Mouse (Mus musculus): Measurements from ENCODE around the gene Nms. TPM values are rescaled to one million over a fixed set of nuclear protein-coding genes. Genes with fewer than 3 reads are reported as not detected.

The Nms gene
- not detected in 2 replicates for total RNA-seq (2012; rRNA removed)
- total RNA-seq (2014; rRNA removed) = not detected in 2 replicates
- polyA plus RNA-seq (2012; ENCODE audit: insufficient read length, low read depth) = not detected in 2 replicates

DNA sequence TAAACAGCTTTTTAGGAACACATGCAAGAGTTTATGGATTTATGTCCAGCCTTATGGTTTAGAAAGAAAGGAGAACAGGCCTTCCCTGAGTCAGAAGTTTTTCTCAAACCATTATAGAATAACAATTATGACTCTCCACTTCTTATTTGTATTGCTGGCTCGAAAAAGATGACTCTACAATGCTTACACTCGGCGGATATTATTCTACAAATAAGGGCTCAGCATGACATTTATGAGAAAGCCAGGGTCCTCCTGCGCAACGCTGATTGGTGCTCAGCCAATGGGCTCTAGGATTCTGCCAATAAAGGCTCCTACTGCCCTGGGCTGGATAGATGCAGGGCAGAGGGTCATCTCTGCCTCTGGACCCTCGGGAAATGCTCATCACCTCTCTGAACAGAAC, at the start of gene Nms:
Gene Nms, plus strand, starts transcription at position 301 of the 400 bp plus-strand sequence.
- TF ChIP-seq ZMIZ1 (IDR thresholded peaks at IDR 0.05; ENCODE audit: low read depth, low read length) = no peak
- Histone ChIP-seq H3K27me3 (replicated peaks) (peaks cover 8% of the 10 kb centered on the region), H3K36me3 (replicated peaks in 1 of 2; ENCODE audit: control insufficient read depth in 1 of 2, insufficient read depth in 1 of 2, low read length in 1 of 2) (no peaks in the 10 kb centered on the region), H3K79me2 (replicated peaks; ENCODE audit: control insufficient read depth, extremely low read depth, insufficient read depth, poor library complexity, severe bottlenecking) (no peaks in the 10 kb centered on the region), H3K9ac (ENCODE audit: insufficient read depth, low read depth) (no peak within 1 kb of the TSS), H3K27ac (ENCODE audit: insufficient read depth, low read depth) (no peak within 1 kb of the TSS), H3K4me3 (replicated peaks in 1 of 3; ENCODE audit: low read depth in 2 of 3, low read length in 2 of 3, poor library complexity in 1 of 3) (no peak within 1 kb of the TSS), H3K4me2 (ENCODE audit: insufficient read depth, low read depth, poor library complexity, severe bottlenecking) (no peak within 1 kb of the TSS), H3K4me1 (ENCODE audit: control insufficient read depth in 1 of 2, insufficient read depth in 2 of 2) (no peaks in the 10 kb centered on the region), H3K9me3 (replicated peaks; ENCODE audit: low read length) (no peaks in the 10 kb centered on the region)
- dilution Hi-C loops (cut with MboI; ENCODE audit: extremely low pct_ligation_motif_present, extremely low pct_unique_long_range_greater_than_20kb, low sequenced_read_pairs) = no loop called here
- DNase-seq (ENCODE audit: extremely low read depth) = no peak
- in situ Hi-C loops (cut with MboI; ENCODE audit: low pct_ligation_motif_present, low pct_unique_long_range_greater_than_20kb, low sequenced_read_pairs) = loop anchor here (10.0 kb wide), 1 partner anchor 74 kb away; no protein-coding TSS in a partner anchor

DNA sequence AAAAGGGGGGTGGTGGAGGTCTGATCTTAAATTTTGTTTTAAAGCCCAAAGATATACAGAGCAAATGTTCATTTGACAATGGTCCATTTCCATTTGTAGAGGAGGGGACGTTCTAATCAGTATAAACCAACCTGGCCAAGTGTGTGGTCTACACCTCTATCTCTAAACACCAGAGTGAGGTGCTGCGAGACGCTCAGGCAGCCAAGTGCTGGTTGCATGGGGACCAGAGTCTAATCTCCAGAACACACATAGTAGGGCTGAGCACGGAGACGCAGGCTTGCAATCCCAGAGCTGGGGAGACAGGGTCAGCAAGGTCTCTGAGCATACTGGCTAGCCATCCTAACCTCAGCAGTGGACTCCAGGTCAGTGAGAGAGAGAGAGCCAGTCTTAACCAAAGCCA, 47.5 kb upstream of the Nms start:
- H3K27me3 ChIP-seq (replicated peaks) = no peaks in the 10 kb centered on the region
- no peak overlapping the region for H3K9ac ChIP-seq (ENCODE audit: insufficient read depth, low read depth)
- no peak for DNase-seq (ENCODE audit: extremely low read depth)
- H3K79me2 ChIP-seq (replicated peaks; ENCODE audit: control insufficient read depth, extremely low read depth, insufficient read depth, poor library complexity, severe bottlenecking) = no peaks in the 10 kb centered on the region
- H3K9me3 ChIP-seq (replicated peaks; ENCODE audit: low read length) = no peaks in the 10 kb centered on the region
- no peak overlapping the region for H3K4me3 ChIP-seq (replicated peaks in 1 of 3; ENCODE audit: low read depth in 2 of 3, low read length in 2 of 3, poor library complexity in 1 of 3)
- H3K4me2 ChIP-seq (ENCODE audit: insufficient read depth, low read depth, poor library complexity, severe bottlenecking) = no peak overlapping the region
- H3K36me3 ChIP-seq (replicated peaks in 1 of 2; ENCODE audit: control insufficient read depth in 1 of 2, insufficient read depth in 1 of 2, low read length in 1 of 2) = peaks cover 3 to 47% of the 10 kb centered on the region in 2 experiments
- H3K27ac ChIP-seq (ENCODE audit: insufficient read depth, low read depth) = no peak overlapping the region
- peaks cover 0 to 7% of the 10 kb centered on the region in 2 experiments; a peak in 1 of 4 replicates for H3K4me1 ChIP-seq (ENCODE audit: control insufficient read depth in 1 of 2, insufficient read depth in 2 of 2)
- in situ Hi-C loops (cut with MboI; ENCODE audit: low pct_ligation_motif_present, low pct_unique_long_range_greater_than_20kb, low sequenced_read_pairs) (no loop called here), dilution Hi-C loops (cut with MboI; ENCODE audit: extremely low pct_ligation_motif_present, extremely low pct_unique_long_range_greater_than_20kb, low sequenced_read_pairs) (no loop called here)
- no peak for TF ChIP-seq POLR2A (IDR thresholded peaks at IDR 0.05; ENCODE audit: low read depth, low read length)
- no peak for TF ChIP-seq CHD2 (IDR thresholded peaks at IDR 0.05; ENCODE audit: low read length)
- TF ChIP-seq ZKSCAN1 (IDR thresholded peaks at IDR 0.05; ENCODE audit: borderline replicate concordance, low read depth, low read length) = no peak
- no peak for TF ChIP-seq UBTF (IDR thresholded peaks at IDR 0.05; ENCODE audit: low read depth, low read length)
- TF ChIP-seq JUN (IDR thresholded peaks at IDR 0.05; ENCODE audit: insufficient read depth, low read depth, low read length) = no peak
- no peak for TF ChIP-seq BHLHE40 (IDR thresholded peaks at IDR 0.05; ENCODE audit: low read depth, low read length)
- TF ChIP-seq ZC3H11A (IDR thresholded peaks at IDR 0.05; ENCODE audit: low read depth, low read length) = no peak
- TF ChIP-seq GABPA (IDR thresholded peaks at IDR 0.05; ENCODE audit: insufficient replicate concordance, low read depth, low read length) = no peak
- TF ChIP-seq JUND (conservative IDR thresholded peaks at IDR 0.05; ENCODE audit: low read depth, low read length) = no peak
- no peak for TF ChIP-seq NELFE (IDR thresholded peaks at IDR 0.05; ENCODE audit: low read depth, low read length)
- TF ChIP-seq ZMIZ1 (IDR thresholded peaks at IDR 0.05; ENCODE audit: low read depth, low read length) = no peak
- TF ChIP-seq KAT2A (IDR thresholded peaks at IDR 0.05; ENCODE audit: insufficient replicate concordance, low read length) = no peak
- TF ChIP-seq CTCF (conservative IDR thresholded peaks at IDR 0.05 in 1 of 2, IDR thresholded peaks at IDR 0.05 in 1 of 2; ENCODE audit: low read depth in 2 of 2, low read length in 2 of 2) = no peak
- no peak for TF ChIP-seq ZNF384 (IDR thresholded peaks at IDR 0.05; ENCODE audit: low read depth, low read length)
- no peak for TF ChIP-seq MAZ (IDR thresholded peaks at IDR 0.05; ENCODE audit: low read depth, low read length)
- no peak for TF ChIP-seq MXI1 (IDR thresholded peaks at IDR 0.05; ENCODE audit: low read depth, low read length)
- no peak for TF ChIP-seq POLR2AphosphoS2 (IDR thresholded peaks at IDR 0.05; ENCODE audit: low read depth, low read length)
- TF ChIP-seq E2F4 (IDR thresholded peaks at IDR 0.05; ENCODE audit: insufficient replicate concordance, low read depth, low read length) = no peak
- no peak for TF ChIP-seq MYC (IDR thresholded peaks at IDR 0.05; ENCODE audit: low read depth, low read length)
- TF ChIP-seq SIN3A (IDR thresholded peaks at IDR 0.05; ENCODE audit: low read length) = no peak

All from CH12.LX (cell line).